Comparison of ENCODE assay signal across 8 mouse cellular contexts in genomic region chr2:31815367-31815766, GRCm38 (mm10). TPM values are rescaled to one million over a fixed set of nuclear protein-coding genes. Genes with fewer than 3 reads are reported as not detected.
A peak's percentile ranks its signal among the peaks of the same experiment; 100 is the strongest.
DNase-seq lines count a peak whose midpoint lies in the region; ATAC-seq and TF ChIP-seq lines count a peak whose summit lies in the region.

No protein-coding gene starts in this region.

- peak; percentile 33; the same call in 1 of the 2 replicates for ATAC-seq in erythroblast, adult 5-6 weeks (replicated peaks; ENCODE audit: low FRiP score, poor library complexity, severe bottlenecking)
- no peak; the same call in 1 of the 2 replicates for ATAC-seq in intestine, embryonic 14.5 days (replicated peaks; ENCODE audit: low FRiP score, low TSS enrichment, low read depth)

- TF ChIP-seq CTCF in brain, embryonic 14.5 days (IDR thresholded peaks at IDR 0.05; ENCODE audit: borderline replicate concordance, extremely low read depth, insufficient read depth, insufficient read length), result peak; percentile 78

- H3K4me2 ChIP-seq in intestine, embryonic 14.5 days (ENCODE audit: low read length), result no peak overlapping the region

- H3K27ac ChIP-seq in intestine, embryonic 14.5 days (ENCODE audit: low read depth), result no peak overlapping the region

- no peaks in the 10 kb centered on the region for H3K27me3 ChIP-seq in intestine, embryonic 14.5 days (replicated peaks; ENCODE audit: control insufficient read depth, insufficient read depth, low read length)

- intact Hi-C loops in left cerebral cortex, postnatal 36 days (cut with DNase I), result loop anchor here (2.0 to 5.0 kb wide), 2 partner anchors 67 to 99 kb away; no protein-coding TSS in a partner anchor

- no peaks in the 10 kb centered on the region for H3K9me3 ChIP-seq in intestine, embryonic 14.5 days (ENCODE audit: control insufficient read depth, low read length)

- TF ChIP-seq POLR2A in brain, embryonic 14.5 days (IDR thresholded peaks at IDR 0.05; ENCODE audit: borderline replicate concordance, extremely low read depth, insufficient read depth, insufficient read length, poor library complexity, severe bottlenecking), result no peak

- H3K36me3 ChIP-seq in intestine, embryonic 14.5 days (ENCODE audit: control insufficient read depth, insufficient read depth, low read length), result no peaks in the 10 kb centered on the region

- no peaks in the 10 kb centered on the region for H3K4me1 ChIP-seq in intestine, embryonic 14.5 days (replicated peaks; ENCODE audit: control insufficient read depth, insufficient read depth, low read length)

- WGBS in intestine, embryonic 14.5 days, result 25% methylated on average over 5 of the region's 5 CpGs

- no peak overlapping the region for H3K4me3 ChIP-seq in intestine, embryonic 14.5 days (ENCODE audit: low read depth, low read length)

- peak; percentile 52 for DNase-seq in ovary, postnatal 14 days (ENCODE audit: low spot score)
- DNase-seq in ovary, postnatal 10 days (ENCODE audit: low spot score), result no peak
- DNase-seq in brain, embryonic 14.5 days (ENCODE audit: low read depth), result peak; percentile 67
- peak; percentile 70 for DNase-seq in intestine, embryonic 14.5 days (ENCODE audit: low spot score)
- DNase-seq in left cerebral cortex, postnatal 36 days (ENCODE audit: low spot score in 2 of 2), result peak; percentile 49 to 54
- peak; percentile 69 to 77 for DNase-seq in natural killer cell, adult 2 months (ENCODE audit: low spot score in 2 of 2)
- DNase-seq in testis, postnatal 10 days (ENCODE audit: low spot score), result peak; percentile 78

- H3K9ac ChIP-seq in intestine, embryonic 14.5 days (ENCODE audit: low read length), result no peak overlapping the region

RNA-seq across cellular contexts. Expression of gene Qrfp, which starts 5.0 kb away (rescaled TPM):
- 0.03 TPM in 2 replicates for polyA plus RNA-seq in brain, embryonic 14.5 days (2012; rRNA removed)
- total RNA-seq in erythroblast, adult 5-6 weeks (2015; ENCODE audit: low replicate concordance), result not detected in 2 replicates
- not detected in 2 replicates for total RNA-seq in erythroblast, adult 5-6 weeks (2017; ENCODE audit: low replicate concordance)
- 0.05 TPM in 1 of 2 replicates, not detected in the other for polyA plus RNA-seq in intestine, embryonic 14.5 days (2014; fragmentation: Nextera tagmentation; extraction: Ambion mirVana)
- not detected for total RNA-seq in left cerebral cortex, postnatal 36 days (2021)

RNA-seq across cellular contexts. Expression of gene Fibcd1, which starts 30.4 kb away (rescaled TPM):
- polyA plus RNA-seq in brain, embryonic 14.5 days (2012; rRNA removed), result 7.2 and 10.0 TPM in 2 replicates
- not detected in 2 replicates for total RNA-seq in erythroblast, adult 5-6 weeks (2015; ENCODE audit: low replicate concordance)
- total RNA-seq in erythroblast, adult 5-6 weeks (2017; ENCODE audit: low replicate concordance), result not detected in 2 replicates
- 0.43 and 0.46 TPM in 2 replicates for polyA plus RNA-seq in intestine, embryonic 14.5 days (2014; fragmentation: Nextera tagmentation; extraction: Ambion mirVana)
- total RNA-seq in left cerebral cortex, postnatal 36 days (2021), result 1 to 10 TPM; 8.4 to 8.7 TPM

Comparison
In these comparisons a context has a peak if more than half of its experiments do, and no peak if none do; other contexts are left out.
1. RNA of gene Fibcd1, which starts 30.4 kb away (total RNA-seq): 8.4 to 8.7 TPM in left cerebral cortex, postnatal 36 days; not detected in erythroblast, adult 5-6 weeks; every median in the first group is over 4 times any median in the second.